Mouse (Mus musculus): ENCODE data around the gene Tmem175. TPM values are rescaled to one million over a fixed set of nuclear protein-coding genes. Genes with fewer than 3 reads are reported as not detected.

The Tmem175 gene
- polyA plus RNA-seq, 2 experiments: 8.2 to 12.8 TPM

DNA sequence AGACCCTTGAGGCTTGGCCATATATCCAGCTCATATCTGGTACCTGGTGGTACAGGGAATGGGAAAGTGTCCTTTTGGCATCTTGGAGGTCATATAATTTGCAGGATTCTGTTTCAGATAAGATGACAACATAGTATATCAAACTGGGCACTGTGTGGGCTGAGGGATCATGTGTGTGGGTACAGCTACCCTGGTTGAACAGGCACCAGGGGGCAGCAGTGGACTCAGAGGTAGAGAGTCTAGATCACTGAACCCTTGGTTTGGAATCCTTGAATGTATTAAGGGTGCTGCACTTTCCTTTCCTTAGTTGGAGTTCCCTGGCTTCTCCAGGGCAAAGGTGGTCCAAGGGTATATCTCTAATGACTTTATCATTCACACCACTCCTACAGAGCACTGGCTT lies 41.2 kb downstream of the Tmem175 start:
- Histone ChIP-seq H3K4me3 (ENCODE audit: insufficient read depth in 1 of 2, low read depth in 2 of 2, low read length in 2 of 2) (no peak overlapping the region), H3K9ac (replicated peaks) (no peak overlapping the region), H3K4me2 (ENCODE audit: low read depth) (no peak overlapping the region), H3K27me3 (ENCODE audit: control insufficient read depth, insufficient read depth, low read length) (no peaks in the 10 kb centered on the region), H3K27ac (no peak overlapping the region), H3K36me3 (replicated peaks; ENCODE audit: control insufficient read depth, insufficient read depth, low read depth) (peaks cover 19% of the 10 kb centered on the region), H3K4me1 (replicated peaks; ENCODE audit: control insufficient read depth in 2 of 2, insufficient read depth in 2 of 2, low read length in 1 of 2) (peaks cover 17 to 36% of the 10 kb centered on the region in 2 experiments), H3K9me3 (ENCODE audit: control insufficient read depth, low read length) (no peaks in the 10 kb centered on the region)
- TF ChIP-seq EP300 (IDR thresholded peaks at IDR 0.05; ENCODE audit: low read depth): no peak
- peak; percentile 84 for TF ChIP-seq CTCF (IDR thresholded peaks at IDR 0.05; ENCODE audit: low read depth)
- ATAC-seq (ENCODE audit: insufficient read depth) (peak; percentile 16; the same call in 1 of the 2 replicates), DNase-seq (ENCODE audit: low read depth in 3 of 3, low spot score in 3 of 3) (no peak)

- Histone ChIP-seq H3K9me3 (ENCODE audit: control insufficient read depth, low read length) (no peaks in the 10 kb centered on the region), H3K36me3 (replicated peaks; ENCODE audit: control insufficient read depth, insufficient read depth, low read depth) (peaks cover 19% of the 10 kb centered on the region), H3K27me3 (ENCODE audit: control insufficient read depth, insufficient read depth, low read length) (no peaks in the 10 kb centered on the region), H3K9ac (replicated peaks) (no peak overlapping the region), H3K4me1 (replicated peaks; ENCODE audit: control insufficient read depth in 2 of 2, insufficient read depth in 2 of 2, low read length in 1 of 2) (peaks cover 26 to 46% of the 10 kb centered on the region in 2 experiments), H3K27ac (no peak overlapping the region), H3K4me2 (ENCODE audit: low read depth) (no peak overlapping the region), H3K4me3 (ENCODE audit: insufficient read depth in 1 of 2, low read depth in 2 of 2, low read length in 2 of 2) (no peak overlapping the region)
- TF ChIP-seq CTCF (IDR thresholded peaks at IDR 0.05; ENCODE audit: low read depth): peak; percentile 53
- TF ChIP-seq EP300 (IDR thresholded peaks at IDR 0.05; ENCODE audit: low read depth): no peak
- 88% methylated on average over 12 of the region's 12 CpGs for WGBS (ENCODE audit: insufficient replicate concordance)
- ATAC-seq (ENCODE audit: insufficient read depth): no peak
- DNase-seq (ENCODE audit: low read depth in 3 of 3, low spot score in 3 of 3): no peak
Observed at GRCm38 (mm10) chr5:108671757-108672156, 42.2 kb downstream of the Tmem175 start.

- 40% methylated on average over 2 of the region's 2 CpGs for WGBS (ENCODE audit: insufficient replicate concordance)
- ATAC-seq (ENCODE audit: insufficient read depth) (no peak), DNase-seq (ENCODE audit: low read depth in 3 of 3, low spot score in 3 of 3) (no peak)
- H3K27me3 ChIP-seq (ENCODE audit: control insufficient read depth, insufficient read depth, low read length): no peaks in the 10 kb centered on the region
- peaks cover 35 to 49% of the 10 kb centered on the region in 2 experiments for H3K4me1 ChIP-seq (replicated peaks; ENCODE audit: control insufficient read depth in 2 of 2, insufficient read depth in 2 of 2, low read length in 1 of 2)
- H3K9me3 ChIP-seq (ENCODE audit: control insufficient read depth, low read length): no peaks in the 10 kb centered on the region
- TF ChIP-seq EP300 (IDR thresholded peaks at IDR 0.05; ENCODE audit: low read depth) (no peak), CTCF (IDR thresholded peaks at IDR 0.05; ENCODE audit: low read depth) (no peak)
- H3K4me3 ChIP-seq (ENCODE audit: insufficient read depth in 1 of 2, low read depth in 2 of 2, low read length in 2 of 2): peak overlapping the region; percentile 56 to 62
- H3K27ac ChIP-seq: peak overlapping the region; percentile 68
- H3K36me3 ChIP-seq (replicated peaks; ENCODE audit: control insufficient read depth, insufficient read depth, low read depth): peaks cover 19% of the 10 kb centered on the region
- peak overlapping the region; percentile 88 for H3K4me2 ChIP-seq (ENCODE audit: low read depth)
- peak overlapping the region; percentile 84 for H3K9ac ChIP-seq (replicated peaks)
Observed at GRCm38 (mm10) chr5:108674624-108675023, 45.1 kb downstream of the Tmem175 start.

- peak within 1 kb of the TSS; percentile 68 for H3K27ac ChIP-seq
- peaks cover 35 to 44% of the 10 kb centered on the region in 2 experiments for H3K4me1 ChIP-seq (replicated peaks; ENCODE audit: control insufficient read depth in 2 of 2, insufficient read depth in 2 of 2, low read length in 1 of 2)
- H3K4me2 ChIP-seq (ENCODE audit: low read depth): peak within 1 kb of the TSS; percentile 88
- DNase-seq (ENCODE audit: low read depth in 3 of 3, low spot score in 3 of 3): peak; percentile 72 to 75 (median 73)
- H3K9me3 ChIP-seq (ENCODE audit: control insufficient read depth, low read length): no peaks in the 10 kb centered on the region
- TF ChIP-seq CTCF (IDR thresholded peaks at IDR 0.05; ENCODE audit: low read depth) (no peak), EP300 (IDR thresholded peaks at IDR 0.05; ENCODE audit: low read depth) (peak; percentile 61)
- 18% methylated on average over 9 of the region's 9 CpGs for WGBS (ENCODE audit: insufficient replicate concordance)
- peak within 1 kb of the TSS; percentile 56 to 62 for H3K4me3 ChIP-seq (ENCODE audit: insufficient read depth in 1 of 2, low read depth in 2 of 2, low read length in 2 of 2)
- H3K36me3 ChIP-seq (replicated peaks; ENCODE audit: control insufficient read depth, insufficient read depth, low read depth): peaks cover 19% of the 10 kb centered on the region
- peak within 1 kb of the TSS; percentile 84 for H3K9ac ChIP-seq (replicated peaks)
- peak; percentile 54 for ATAC-seq (ENCODE audit: insufficient read depth)
- H3K27me3 ChIP-seq (ENCODE audit: control insufficient read depth, insufficient read depth, low read length): no peaks in the 10 kb centered on the region
Observed at GRCm38 (mm10) chr5:108675251-108675816, 45.8 kb downstream of the Tmem175 start, which contains the start of gene Slc26a1. TSS of gene Slc26a1 (minus strand) at chr5:108675569.

- H3K36me3 ChIP-seq (replicated peaks; ENCODE audit: control insufficient read depth, insufficient read depth, low read depth): peaks cover 13% of the 10 kb centered on the region
- peak overlapping the region; percentile 22 to 42; a peak in 3 of 4 replicates for H3K4me3 ChIP-seq (ENCODE audit: insufficient read depth in 1 of 2, low read depth in 2 of 2, low read length in 2 of 2)
- peak overlapping the region; percentile 68 for H3K27ac ChIP-seq
- H3K4me1 ChIP-seq (replicated peaks; ENCODE audit: control insufficient read depth in 2 of 2, insufficient read depth in 2 of 2, low read length in 1 of 2): peaks cover 35 to 44% of the 10 kb centered on the region in 2 experiments
- DNase-seq (ENCODE audit: low read depth in 3 of 3, low spot score in 3 of 3) (peak in 1 of 3 experiments; percentile 67), ATAC-seq (ENCODE audit: insufficient read depth) (peak; percentile 78)
- H3K9me3 ChIP-seq (ENCODE audit: control insufficient read depth, low read length): no peaks in the 10 kb centered on the region
- H3K4me2 ChIP-seq (ENCODE audit: low read depth): peak overlapping the region; percentile 88
- H3K9ac ChIP-seq (replicated peaks): peak overlapping the region; percentile 84
- peak; percentile 70 for TF ChIP-seq EP300 (IDR thresholded peaks at IDR 0.05; ENCODE audit: low read depth)
- TF ChIP-seq CTCF (IDR thresholded peaks at IDR 0.05; ENCODE audit: low read depth): peak; percentile 57
- no peaks in the 10 kb centered on the region for H3K27me3 ChIP-seq (ENCODE audit: control insufficient read depth, insufficient read depth, low read length)
- WGBS (ENCODE audit: insufficient replicate concordance): 3% methylated on average over 5 of the region's 5 CpGs
Observed at GRCm38 (mm10) chr5:108676772-108677498, 47.4 kb downstream of the Tmem175 start.
